Mouse (Mus musculus) olfactory bulb, adult 2 months (tissue): Measurements from ENCODE around the gene Copz1.

Experiments
- CTCF ChIP-seq: fragments of 200-500 bp; IDR thresholded peaks from 2 replicates; pipeline ENCODE4 v1.5.1; 2012; ENCODE audit warnings: low read depth, mild to moderate bottlenecking, low read length, moderate library complexity; ENCODE audit not compliant: insufficient read depth
- POLR2A ChIP-seq: fragments of 200-500 bp; IDR thresholded peaks from 2 replicates; pipeline ENCODE4 v1.6.1; 2012; ENCODE audit warnings: mild to moderate bottlenecking, low read depth, low read length, moderate library complexity; ENCODE audit not compliant: insufficient read depth

DNA sequence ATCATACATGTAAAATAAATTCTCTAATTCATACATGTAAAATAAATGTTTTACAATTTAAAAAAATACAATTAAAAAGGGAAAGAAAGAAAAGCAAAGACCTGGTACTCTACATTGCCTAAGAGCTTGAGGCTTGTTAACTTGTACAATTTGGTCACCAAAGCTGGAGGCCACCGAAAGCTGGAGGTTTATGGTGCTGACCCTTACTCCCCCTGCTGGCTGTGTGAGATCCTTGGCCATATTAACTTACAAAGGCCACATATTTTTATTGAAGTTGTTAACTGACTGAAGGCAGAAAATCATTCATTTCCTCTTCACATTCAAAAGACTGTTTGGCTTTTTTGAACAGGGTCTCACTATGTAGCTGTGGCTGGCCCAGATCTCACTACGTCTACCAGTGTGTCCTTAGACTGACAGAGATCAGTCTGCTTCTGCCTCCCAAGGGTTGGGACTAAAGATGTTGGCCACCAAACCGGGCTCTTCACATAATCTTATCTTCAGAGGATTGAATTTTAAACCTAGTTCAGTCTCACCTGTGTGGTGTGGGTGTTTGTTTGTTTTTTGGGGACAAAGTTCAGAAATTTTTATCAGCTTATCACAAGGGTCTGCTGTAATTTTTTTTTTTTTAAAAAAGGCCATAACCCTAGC is 8.4 kb downstream of the Copz1 start:
- TF ChIP-seq CTCF (no peak), POLR2A (no peak)
